Mouse (Mus musculus) hindbrain, embryonic 14.5 days (tissue): ENCODE measurements around the gene Wtip. TPM values are rescaled to one million over a fixed set of nuclear protein-coding genes. Genes with fewer than 3 reads are reported as not detected.
"Not testable (repeated sequence)": the region's sequence is repeated elsewhere in the genome, so short reads cannot be mapped to it uniquely, and the experiment has no call there.

ENCODE experiments used
- ATAC-seq: fragments of 200-750 bp; cut with Nextera tagmentation; 2 replicates; pipeline ENCODE4 v1.8.0; 2017; ENCODE audit warnings: moderate number of reproducible peaks, mild to moderate bottlenecking, moderate TSS enrichment, moderate library complexity; ENCODE audit not compliant: low FRiP score
- DNase-seq: peaks from one replicate; pipeline ENCODE4 v3.0.0-alpha.2; 2015; ENCODE audit warnings: low spot score
- H3K27ac ChIP-seq: fragments of 300-500 bp; sonication (generic); 2 replicates; pipeline ENCODE4 v1.5.1; 2014; ENCODE audit warnings: mild to moderate bottlenecking, moderate library complexity
- H3K27me3 ChIP-seq: fragments of 300-500 bp; sonication (generic); 2 replicates; pipeline ENCODE4 v1.6.1; 2014; ENCODE audit warnings: mild to moderate bottlenecking, low read length, mixed read lengths; ENCODE audit not compliant: control insufficient read depth, insufficient read depth
- H3K36me3 ChIP-seq: fragments of 300-500 bp; sonication (generic); replicated peaks from 2 replicates; pipeline ENCODE4 v1.6.1; 2014; ENCODE audit not compliant: control insufficient read depth, insufficient read depth
- H3K4me1 ChIP-seq: fragments of 300-500 bp; sonication (generic); replicated peaks from 2 replicates; pipeline ENCODE4 v1.6.1; 2014; ENCODE audit warnings: antibody characterized with exemption, low read length, mixed read lengths; ENCODE audit not compliant: control insufficient read depth, insufficient read depth
- H3K4me2 ChIP-seq: fragments of 300-500 bp; sonication (generic); replicated peaks from 2 replicates; pipeline ENCODE4 v1.6.1; 2014; ENCODE audit warnings: mild to moderate bottlenecking, moderate library complexity
- H3K4me3 ChIP-seq: fragments of 300-500 bp; sonication (generic); replicated peaks from 2 replicates; pipeline ENCODE4 v1.5.1; 2014; ENCODE audit warnings: mild to moderate bottlenecking, low read length
- H3K9ac ChIP-seq: fragments of 300-500 bp; sonication (generic); 2 replicates; pipeline ENCODE4 v1.6.1; 2014
- H3K9me3 ChIP-seq: fragments of 300-500 bp; sonication (generic); 2 replicates; pipeline ENCODE4 v1.6.1; 2016; ENCODE audit warnings: low read length; ENCODE audit not compliant: control insufficient read depth
- WGBS: fragments of 180-500 bp; shearing (Covaris S2); extraction: QIAGEN DNeasy Blood & Tissue Kit; methylation state at CpG from one replicate; pipeline ENCODE4 v1.1.7; 2014; 5-methylcytosine and 5-hydroxymethylcytosine counted together
- polyA plus RNA-seq: library from polyadenylated mRNA; unstranded; fragments of >200 nt; fragmentation: Nextera tagmentation; extraction: Ambion mirVana; gene quantifications from 2 replicates; pipeline ENCODE4 v1.2.1, GENCODE M21; 2014

The Wtip gene
- polyA plus RNA-seq, 1 experiment from 2014 or later, result 3.2 TPM

DNA sequence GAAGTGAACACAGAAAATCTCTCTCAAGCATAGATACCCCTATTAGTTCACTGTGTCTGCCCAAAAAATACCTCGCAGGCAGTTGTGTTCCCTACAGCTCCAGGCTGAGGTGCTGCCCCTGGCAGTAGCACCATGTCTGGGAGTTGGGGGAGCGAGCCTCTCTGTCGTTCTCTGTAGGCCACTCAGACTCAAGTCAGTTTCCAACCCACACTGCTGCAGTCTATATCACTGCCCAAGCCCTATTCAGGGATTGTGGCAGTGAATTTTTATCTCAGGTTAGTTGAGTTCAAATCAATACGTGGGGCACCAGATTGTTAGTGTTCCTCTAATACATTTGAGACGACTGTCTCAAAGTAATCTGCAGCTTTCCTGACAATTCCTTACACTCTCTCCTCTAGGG is 64.9 kb downstream of the Wtip start:
- not testable (repeated sequence) for H3K9ac ChIP-seq, H3K9me3 ChIP-seq, H3K4me1 ChIP-seq, H3K27me3 ChIP-seq, H3K36me3 ChIP-seq, H3K27ac ChIP-seq, ATAC-seq, H3K4me2 ChIP-seq, DNase-seq, H3K4me3 ChIP-seq
- WGBS, result 82% methylated on average over 5 of the region's 5 CpGs

Other genes with a start within 250 kb of the Wtip start
- not detected in 2 replicates for gene Scgb2b26, start 188.2 kb downstream of the Wtip start, polyA plus RNA-seq
- gene Scgb2b27, start 119.3 kb downstream of the Wtip start, polyA plus RNA-seq, result not detected in 2 replicates
- not detected in 2 replicates for gene Scgb1b27, start 111.8 kb downstream of the Wtip start, polyA plus RNA-seq
- gene Scgb1b30, start 37.8 kb downstream of the Wtip start, polyA plus RNA-seq, result not detected in 2 replicates
- gene Uba2, start 36.3 kb upstream of the Wtip start, polyA plus RNA-seq, result 164 and 177 TPM in 2 replicates
- gene Pdcd2l, start 63.4 kb upstream of the Wtip start, polyA plus RNA-seq, result 63.8 and 68.9 TPM in 2 replicates
- gene Gpi1, start 97.1 kb upstream of the Wtip start, polyA plus RNA-seq, result 265 and 302 TPM in 2 replicates
- gene Gm6096, start 117.8 kb upstream of the Wtip start, polyA plus RNA-seq, result 0.77 and 1.0 TPM in 2 replicates
- gene 4931406P16Rik, start 180.3 kb upstream of the Wtip start, polyA plus RNA-seq, result 39.5 and 45.0 TPM in 2 replicates